Mouse (Mus musculus) limb, embryonic 12.5 days (tissue): ENCODE data around the gene Tbata. TPM values are rescaled to one million over a fixed set of nuclear protein-coding genes. Genes with fewer than 3 reads are reported as not detected.

Experiments
- ATAC-seq: fragments of 200-750 bp; cut with Nextera tagmentation; 2 replicates; pipeline ENCODE4 v1.8.0; 2017; ENCODE audit warnings: low read depth, moderate TSS enrichment; ENCODE audit not compliant: insufficient number of reproducible peaks, insufficient read depth, low FRiP score, low TSS enrichment
- H3K27ac ChIP-seq: fragments of 300-500 bp; sonication (generic); 2 replicates; pipeline ENCODE4 v1.5.1; 2016; ENCODE audit warnings: mild to moderate bottlenecking, moderate library complexity
- H3K27me3 ChIP-seq: fragments of 300-500 bp; sonication (generic); 2 replicates; pipeline ENCODE4 v1.6.1; 2016; ENCODE audit warnings: mild to moderate bottlenecking, moderate library complexity
- H3K36me3 ChIP-seq: fragments of 300-500 bp; sonication (generic); 2 replicates; pipeline ENCODE4 v1.6.1; 2016; ENCODE audit warnings: mild to moderate bottlenecking, moderate library complexity
- H3K4me1 ChIP-seq: fragments of 300-500 bp; sonication (generic); replicated peaks from 2 replicates; pipeline ENCODE4 v1.6.1; 2016
- H3K4me2 ChIP-seq: fragments of 300-500 bp; sonication (generic); 2 replicates; pipeline ENCODE4 v1.6.1; 2016; ENCODE audit warnings: mild to moderate bottlenecking, moderate library complexity
- H3K4me3 ChIP-seq: fragments of 300-500 bp; sonication (generic); replicated peaks from 2 replicates; pipeline ENCODE4 v1.5.1; 2016; ENCODE audit warnings: mild to moderate bottlenecking
- H3K9ac ChIP-seq: fragments of 300-500 bp; sonication (generic); replicated peaks from 2 replicates; pipeline ENCODE4 v1.6.1; 2016; ENCODE audit warnings: mild to moderate bottlenecking, moderate library complexity
- H3K9me3 ChIP-seq: fragments of 300-500 bp; sonication (generic); 2 replicates; pipeline ENCODE4 v1.6.1; 2016; ENCODE audit warnings: mild to moderate bottlenecking, moderate library complexity
- WGBS: fragments of 180-500 bp; shearing (Covaris S2); methylation state at CpG from one replicate; pipeline ENCODE4 v1.1.7; 2016; 5-methylcytosine and 5-hydroxymethylcytosine counted together
- polyA plus RNA-seq: library from polyadenylated mRNA; unstranded; fragments of >200 nt; fragmentation: Nextera tagmentation; extraction: Ambion mirVana; gene quantifications from 2 replicates; pipeline ENCODE4 v1.2.1, GENCODE M21; 2016

Tbata gene
- polyA plus RNA-seq = not detected in 2 replicates

GRCm38 (mm10) chr10:61171654-61172053 is at the start of gene Tbata:
Gene Tbata, plus strand, starts transcription at chr10:61171954.
- no peak within 1 kb of the TSS for H3K27ac ChIP-seq
- no peak within 1 kb of the TSS for H3K9ac ChIP-seq
- 69% methylated on average over 3 of the region's 3 CpGs for WGBS
- H3K4me1 ChIP-seq = peaks cover 4% of the 10 kb centered on the region
- peaks cover 24% of the 10 kb centered on the region for H3K27me3 ChIP-seq
- ATAC-seq = no peak
- H3K9me3 ChIP-seq = no peaks in the 10 kb centered on the region
- no peak within 1 kb of the TSS for H3K4me3 ChIP-seq
- no peaks in the 10 kb centered on the region for H3K36me3 ChIP-seq
- H3K4me2 ChIP-seq = no peak within 1 kb of the TSS

- no peak overlapping the region for H3K27ac ChIP-seq
- H3K4me3 ChIP-seq = no peak overlapping the region
- WGBS = 91% methylated on average over 3 of the region's 3 CpGs
- peaks cover 44% of the 10 kb centered on the region for H3K36me3 ChIP-seq
- H3K4me2 ChIP-seq = no peak overlapping the region
- no peaks in the 10 kb centered on the region for H3K4me1 ChIP-seq
- no peak for ATAC-seq
- H3K9ac ChIP-seq = no peak overlapping the region
- no peaks in the 10 kb centered on the region for H3K27me3 ChIP-seq
- H3K9me3 ChIP-seq = no peaks in the 10 kb centered on the region
Measured at GRCm38 (mm10) chr10:61123276-61123913, 48.4 kb upstream of the Tbata start.

GRCm38 (mm10) chr10:61124462-61124861 is 47.3 kb upstream of the Tbata start:
- ATAC-seq = no peak

GRCm38 (mm10) chr10:61128701-61129365 is 42.9 kb upstream of the Tbata start:
- 80% methylated on average over 1 of the region's 1 CpGs for WGBS
- peaks cover 19% of the 10 kb centered on the region for H3K36me3 ChIP-seq
- no peaks in the 10 kb centered on the region for H3K4me1 ChIP-seq
- no peak overlapping the region for H3K4me3 ChIP-seq
- no peak overlapping the region for H3K27ac ChIP-seq
- no peak overlapping the region for H3K9ac ChIP-seq
- H3K4me2 ChIP-seq = no peak overlapping the region
- H3K27me3 ChIP-seq = no peaks in the 10 kb centered on the region
- H3K9me3 ChIP-seq = no peaks in the 10 kb centered on the region
- no peak for ATAC-seq

More at GRCm38 (mm10) chr10:61124462-61124861, 47.3 kb upstream of the Tbata start:
- no peaks in the 10 kb centered on the region for H3K27me3 ChIP-seq
- H3K9me3 ChIP-seq = no peaks in the 10 kb centered on the region
- WGBS = 95% methylated on average over 2 of the region's 2 CpGs
- H3K4me1 ChIP-seq = no peaks in the 10 kb centered on the region
- H3K9ac ChIP-seq = no peak overlapping the region
- H3K36me3 ChIP-seq = peaks cover 33% of the 10 kb centered on the region
- no peak overlapping the region for H3K4me3 ChIP-seq
- H3K27ac ChIP-seq = no peak overlapping the region
- H3K4me2 ChIP-seq = no peak overlapping the region

- Histone ChIP-seq H3K4me3 (no peak overlapping the region), H3K4me1 (no peaks in the 10 kb centered on the region), H3K27me3 (no peaks in the 10 kb centered on the region), H3K9ac (no peak overlapping the region), H3K4me2 (no peak overlapping the region), H3K27ac (no peak overlapping the region), H3K9me3 (no peaks in the 10 kb centered on the region), H3K36me3 (peaks cover 21% of the 10 kb centered on the region)
- no peak for ATAC-seq
- 76% methylated on average over 3 of the region's 3 CpGs for WGBS
Measured at GRCm38 (mm10) chr10:61130959-61131358, 40.8 kb upstream of the Tbata start.

- peaks cover 23% of the 10 kb centered on the region for H3K36me3 ChIP-seq
- no peaks in the 10 kb centered on the region for H3K4me1 ChIP-seq
- no peak for ATAC-seq
- H3K27me3 ChIP-seq = no peaks in the 10 kb centered on the region
- H3K9me3 ChIP-seq = no peaks in the 10 kb centered on the region
- WGBS = 87% methylated on average over 4 of the region's 4 CpGs
- H3K9ac ChIP-seq = no peak overlapping the region
- no peak overlapping the region for H3K4me3 ChIP-seq
- H3K4me2 ChIP-seq = no peak overlapping the region
- H3K27ac ChIP-seq = no peak overlapping the region
Measured at GRCm38 (mm10) chr10:61134041-61134440, 37.7 kb upstream of the Tbata start.

GRCm38 (mm10) chr10:61135226-61135839 is 36.4 kb upstream of the Tbata start:
- 55% methylated on average over 3 of the region's 3 CpGs for WGBS

GRCm38 (mm10) chr10:61137567-61137966 is 34.2 kb upstream of the Tbata start:
- H3K27me3 ChIP-seq = no peaks in the 10 kb centered on the region
- no peaks in the 10 kb centered on the region for H3K4me1 ChIP-seq
- H3K9ac ChIP-seq = no peak overlapping the region
- no peak for ATAC-seq
- H3K4me2 ChIP-seq = no peak overlapping the region
- no peak overlapping the region for H3K27ac ChIP-seq
- H3K9me3 ChIP-seq = no peaks in the 10 kb centered on the region
- H3K36me3 ChIP-seq = peaks cover 39% of the 10 kb centered on the region
- WGBS = 87% methylated on average over 1 of the region's 1 CpGs
- no peak overlapping the region for H3K4me3 ChIP-seq

More at GRCm38 (mm10) chr10:61135226-61135839, 36.4 kb upstream of the Tbata start:
- Histone ChIP-seq H3K9ac (no peak overlapping the region), H3K4me1 (no peaks in the 10 kb centered on the region), H3K27ac (no peak overlapping the region), H3K9me3 (no peaks in the 10 kb centered on the region), H3K27me3 (no peaks in the 10 kb centered on the region), H3K4me2 (no peak overlapping the region), H3K36me3 (peaks cover 28% of the 10 kb centered on the region), H3K4me3 (no peak overlapping the region)
- no peak for ATAC-seq

GRCm38 (mm10) chr10:61143343-61143742 is 28.4 kb upstream of the Tbata start:
- Histone ChIP-seq H3K4me1 (peaks cover 10% of the 10 kb centered on the region; the same call in 1 of the 2 replicates), H3K27ac (no peak overlapping the region), H3K9ac (no peak overlapping the region), H3K27me3 (no peaks in the 10 kb centered on the region), H3K4me3 (no peak overlapping the region), H3K36me3 (peaks cover 34% of the 10 kb centered on the region), H3K9me3 (no peaks in the 10 kb centered on the region), H3K4me2 (no peak overlapping the region)
- no peak for ATAC-seq
- 98% methylated on average over 2 of the region's 2 CpGs for WGBS

GRCm38 (mm10) chr10:61145766-61146118 is 26.0 kb upstream of the Tbata start:
- H3K36me3 ChIP-seq = peaks cover 22% of the 10 kb centered on the region; the same call in 1 of the 2 replicates
- H3K9me3 ChIP-seq = no peaks in the 10 kb centered on the region
- H3K27me3 ChIP-seq = no peaks in the 10 kb centered on the region
- ATAC-seq = no peak
- H3K9ac ChIP-seq = peak overlapping the region; percentile 94
- peaks cover 16% of the 10 kb centered on the region; the same call in 1 of the 2 replicates for H3K4me1 ChIP-seq
- H3K4me3 ChIP-seq = peak overlapping the region; percentile 86
- 0% methylated on average over 3 of the region's 3 CpGs for WGBS
- peak overlapping the region; percentile 97 for H3K27ac ChIP-seq
- peak overlapping the region; percentile 87 for H3K4me2 ChIP-seq

- no peaks in the 10 kb centered on the region for H3K9me3 ChIP-seq
- H3K27ac ChIP-seq = peak overlapping the region; percentile 97
- peak overlapping the region; percentile 87 for H3K4me2 ChIP-seq
- peak overlapping the region; percentile 94 for H3K9ac ChIP-seq
- H3K4me3 ChIP-seq = peak overlapping the region; percentile 86
- peaks cover 17% of the 10 kb centered on the region; the same call in 1 of the 2 replicates for H3K36me3 ChIP-seq
- WGBS = under 1% methylated on average over 53 of the region's 53 CpGs
- peaks cover 16% of the 10 kb centered on the region; the same call in 1 of the 2 replicates for H3K4me1 ChIP-seq
- ATAC-seq = peak; percentile 63
- no peaks in the 10 kb centered on the region for H3K27me3 ChIP-seq
Measured at GRCm38 (mm10) chr10:61146119-61146806, 25.5 kb upstream of the Tbata start.
